Comparison of ENCODE assay signal across 8 mouse cellular contexts in genomic region chr2:163602101-163602971, GRCm38 (mm10). TPM values are rescaled to one million over a fixed set of nuclear protein-coding genes. Genes with fewer than 3 reads are reported as not detected.
DNase-seq lines count a peak whose midpoint lies in the region; ATAC-seq and TF ChIP-seq lines count a peak whose summit lies in the region.

TSS of gene Ttpal (plus strand) at chr2:163602314.

- H3K4me3 ChIP-seq in hindbrain, embryonic 15.5 days: peak within 1 kb of the TSS; percentile 76

- no peaks in the 10 kb centered on the region for H3K9me3 ChIP-seq in hindbrain, embryonic 15.5 days

- 1% methylated on average over 57 of the region's 57 CpGs for WGBS in hindbrain, embryonic 15.5 days

- no peaks in the 10 kb centered on the region for H3K36me3 ChIP-seq in hindbrain, embryonic 15.5 days

- H3K4me2 ChIP-seq in hindbrain, embryonic 15.5 days: peak within 1 kb of the TSS; percentile 85

- peak; percentile 95 for ATAC-seq in Patski
- peak; percentile 94 for ATAC-seq in hindbrain, embryonic 15.5 days (ENCODE audit: low FRiP score, low read depth)

- in situ Hi-C loops in Patski (cut with MboI; ENCODE audit: low pct_unique_long_range_greater_than_20kb): loop anchor here (25.0 kb wide), 1 partner anchor 110 kb away; no protein-coding TSS in a partner anchor

- peak within 1 kb of the TSS; percentile 95 for H3K9ac ChIP-seq in hindbrain, embryonic 15.5 days

- DNase-seq in Patski (ENCODE audit: low read depth, low spot score): no peak
- peak; percentile 90 to 92 for DNase-seq in cerebellum, postnatal 14 days
- peak; percentile 84 to 89 for DNase-seq in frontal cortex, postnatal 36 days (ENCODE audit: low spot score in 2 of 2)
- peak; percentile 80 for DNase-seq in left cerebral cortex, adult 11 months (ENCODE audit: low spot score)
- DNase-seq in lung, postnatal 4 days: peak; percentile 92 to 93
- peak; percentile 83 for DNase-seq in retina, postnatal 7 days (ENCODE audit: low read depth, low spot score)
- peak; percentile 77 for DNase-seq in urinary bladder, adult 2 months (ENCODE audit: low spot score)

- H3K4me1 ChIP-seq in hindbrain, embryonic 15.5 days (replicated peaks): peaks cover 20% of the 10 kb centered on the region

- H3K27me3 ChIP-seq in Patski: no peaks in the 10 kb centered on the region
- no peaks in the 10 kb centered on the region for H3K27me3 ChIP-seq in hindbrain, embryonic 15.5 days

- peak within 1 kb of the TSS; percentile 97 for H3K27ac ChIP-seq in hindbrain, embryonic 15.5 days (replicated peaks)

- CTCF ChIA-PET in Patski (lab: Charles Lee): interaction anchor here (1.1 to 1.2 kb wide), 2 partner anchors 22 to 185 kb away, joined by 3 to 5 read pairs; no protein-coding TSS in a partner anchor

- TF ChIP-seq CTCF in Patski (IDR thresholded peaks at IDR 0.05): no peak

- POLR2A ChIA-PET in Patski (lab: Charles Lee): interaction anchor here (0.7 to 1.3 kb wide), 3 partner anchors 62 to 123 kb away, joined by 3 to 6 read pairs (median 3); no protein-coding TSS in a partner anchor

RNA-seq across cellular contexts. Expression of gene Ttpal, which starts in this region (rescaled TPM):
- 19.4 TPM for polyA plus RNA-seq in Patski (2021)
- polyA plus RNA-seq in hindbrain, embryonic 15.5 days (2015; fragmentation: Nextera tagmentation; extraction: Ambion mirVana): 41.2 and 41.6 TPM in 2 replicates
- polyA plus RNA-seq in urinary bladder, adult 2 months (2012; rRNA removed): 22.0 and 22.9 TPM in 2 replicates
